Mouse (Mus musculus): ENCODE data around the gene Pi16. TPM values are rescaled to one million over a fixed set of nuclear protein-coding genes. Genes with fewer than 3 reads are reported as not detected.
"Not testable (repeated sequence)": the region's sequence is repeated elsewhere in the genome, so short reads cannot be mapped to it uniquely, and the experiment has no call there.

Gene Pi16
- polyA plus RNA-seq (2014; fragmentation: Nextera tagmentation; extraction: Ambion mirVana) = 0.84 and 0.85 TPM in 2 replicates

- H3K9me3 ChIP-seq (ENCODE audit: control insufficient read depth, low read length); H3K4me2 ChIP-seq (replicated peaks); H3K9ac ChIP-seq; H3K36me3 ChIP-seq (replicated peaks; ENCODE audit: control insufficient read depth, insufficient read depth); H3K27ac ChIP-seq; ATAC-seq (ENCODE audit: low FRiP score); H3K4me1 ChIP-seq (replicated peaks; ENCODE audit: control insufficient read depth, insufficient read depth, low read length); H3K4me3 ChIP-seq (replicated peaks; ENCODE audit: low read length); DNase-seq (ENCODE audit: low spot score): not testable (repeated sequence)
- 87% methylated on average over 3 of the region's 3 CpGs for WGBS
- H3K27me3 ChIP-seq (ENCODE audit: control insufficient read depth, insufficient read depth, low read length) = peaks cover 21% of the 10 kb centered on the region
Observed at GRCm38 (mm10) chr17:29317380-29317779, at the start of gene Pi16. Gene Pi16 (plus strand): TSS chr17:29317680.

GRCm38 (mm10) chr17:29267931-29268681 is 49.4 kb upstream of the Pi16 start:
- peak overlapping the region; percentile 80 for H3K9ac ChIP-seq

GRCm38 (mm10) chr17:29268682-29269348 is 48.7 kb upstream of the Pi16 start, which contains the start of gene BC004004:
Gene BC004004 (plus strand): TSS chr17:29268788.
- Histone ChIP-seq H3K27me3 (ENCODE audit: control insufficient read depth, insufficient read depth, low read length) (no peaks in the 10 kb centered on the region), H3K9me3 (ENCODE audit: control insufficient read depth, low read length) (no peaks in the 10 kb centered on the region), H3K4me3 (replicated peaks; ENCODE audit: low read length) (peak within 1 kb of the TSS; percentile 63), H3K4me2 (replicated peaks) (peak within 1 kb of the TSS; percentile 57), H3K27ac (peak within 1 kb of the TSS; percentile 82), H3K4me1 (replicated peaks; ENCODE audit: control insufficient read depth, insufficient read depth, low read length) (peaks cover 9% of the 10 kb centered on the region), H3K36me3 (replicated peaks; ENCODE audit: control insufficient read depth, insufficient read depth) (no peaks in the 10 kb centered on the region), H3K9ac (peak within 1 kb of the TSS; percentile 80)
- peak; percentile 91 for ATAC-seq (ENCODE audit: low FRiP score)
- DNase-seq (ENCODE audit: low spot score) = peak; percentile 97
- WGBS = under 1% methylated on average over 63 of the region's 63 CpGs

More at GRCm38 (mm10) chr17:29267931-29268681, 49.4 kb upstream of the Pi16 start:
- 59% methylated on average over 6 of the region's 6 CpGs for WGBS
- Histone ChIP-seq H3K9me3 (ENCODE audit: control insufficient read depth, low read length) (no peaks in the 10 kb centered on the region), H3K4me1 (replicated peaks; ENCODE audit: control insufficient read depth, insufficient read depth, low read length) (peaks cover 12% of the 10 kb centered on the region), H3K4me2 (replicated peaks) (peak overlapping the region; percentile 57), H3K36me3 (replicated peaks; ENCODE audit: control insufficient read depth, insufficient read depth) (no peaks in the 10 kb centered on the region), H3K27ac (peak overlapping the region; percentile 82), H3K27me3 (ENCODE audit: control insufficient read depth, insufficient read depth, low read length) (no peaks in the 10 kb centered on the region), H3K4me3 (replicated peaks; ENCODE audit: low read length) (peak overlapping the region; percentile 63)
- ATAC-seq (ENCODE audit: low FRiP score) = peak; percentile 4; the same call in 1 of the 2 replicates
- DNase-seq (ENCODE audit: low spot score) = no peak

- Histone ChIP-seq H3K9me3 (ENCODE audit: control insufficient read depth, low read length) (no peaks in the 10 kb centered on the region), H3K4me2 (replicated peaks) (peak overlapping the region; percentile 57), H3K4me1 (replicated peaks; ENCODE audit: control insufficient read depth, insufficient read depth, low read length) (peaks cover 9% of the 10 kb centered on the region), H3K27me3 (ENCODE audit: control insufficient read depth, insufficient read depth, low read length) (no peaks in the 10 kb centered on the region), H3K9ac (peak overlapping the region; percentile 80), H3K4me3 (replicated peaks; ENCODE audit: low read length) (peak overlapping the region; percentile 63), H3K36me3 (replicated peaks; ENCODE audit: control insufficient read depth, insufficient read depth) (no peaks in the 10 kb centered on the region), H3K27ac (peak overlapping the region; percentile 82)
- DNase-seq (ENCODE audit: low spot score) = no peak
- WGBS = 18% methylated on average over 10 of the region's 10 CpGs
- ATAC-seq (ENCODE audit: low FRiP score) = no peak
Observed at GRCm38 (mm10) chr17:29269349-29269706, 48.2 kb upstream of the Pi16 start.

- ATAC-seq (ENCODE audit: low FRiP score) (no peak), DNase-seq (ENCODE audit: low spot score) (no peak)
- 97% methylated on average over 9 of the region's 9 CpGs for WGBS
- no peak overlapping the region for H3K4me3 ChIP-seq (replicated peaks; ENCODE audit: low read length)
- H3K4me2 ChIP-seq (replicated peaks) = peak overlapping the region; percentile 57
- H3K4me1 ChIP-seq (replicated peaks; ENCODE audit: control insufficient read depth, insufficient read depth, low read length) = peaks cover 9% of the 10 kb centered on the region
- H3K36me3 ChIP-seq (replicated peaks; ENCODE audit: control insufficient read depth, insufficient read depth) = no peaks in the 10 kb centered on the region
- no peaks in the 10 kb centered on the region for H3K27me3 ChIP-seq (ENCODE audit: control insufficient read depth, insufficient read depth, low read length)
- H3K27ac ChIP-seq = no peak overlapping the region
- peak overlapping the region; percentile 80; the same call in 1 of the 2 replicates for H3K9ac ChIP-seq
- H3K9me3 ChIP-seq (ENCODE audit: control insufficient read depth, low read length) = no peaks in the 10 kb centered on the region
Observed at GRCm38 (mm10) chr17:29270148-29270698, 47.3 kb upstream of the Pi16 start.

GRCm38 (mm10) chr17:29273156-29273555 is 44.3 kb upstream of the Pi16 start:
- H3K36me3 ChIP-seq (replicated peaks; ENCODE audit: control insufficient read depth, insufficient read depth) = no peaks in the 10 kb centered on the region
- H3K9ac ChIP-seq = no peak overlapping the region
- no peak overlapping the region for H3K4me3 ChIP-seq (replicated peaks; ENCODE audit: low read length)
- no peak for DNase-seq (ENCODE audit: low spot score)
- H3K27me3 ChIP-seq (ENCODE audit: control insufficient read depth, insufficient read depth, low read length) = no peaks in the 10 kb centered on the region
- no peak for ATAC-seq (ENCODE audit: low FRiP score)
- peaks cover 9% of the 10 kb centered on the region for H3K4me1 ChIP-seq (replicated peaks; ENCODE audit: control insufficient read depth, insufficient read depth, low read length)
- H3K9me3 ChIP-seq (ENCODE audit: control insufficient read depth, low read length) = no peaks in the 10 kb centered on the region
- H3K4me2 ChIP-seq (replicated peaks) = no peak overlapping the region
- 84% methylated on average over 7 of the region's 7 CpGs for WGBS
- no peak overlapping the region for H3K27ac ChIP-seq

- H3K27ac ChIP-seq = no peak overlapping the region
- 86% methylated on average over 11 of the region's 11 CpGs for WGBS
Observed at GRCm38 (mm10) chr17:29273889-29274288, 43.6 kb upstream of the Pi16 start.

GRCm38 (mm10) chr17:29280422-29280821 is 37.1 kb upstream of the Pi16 start:
- peaks cover 4% of the 10 kb centered on the region; the same call in 1 of the 2 replicates for H3K4me1 ChIP-seq (replicated peaks; ENCODE audit: control insufficient read depth, insufficient read depth, low read length)
- no peak overlapping the region for H3K4me2 ChIP-seq (replicated peaks)
- DNase-seq (ENCODE audit: low spot score) = no peak
- no peak overlapping the region for H3K4me3 ChIP-seq (replicated peaks; ENCODE audit: low read length)
- no peak for ATAC-seq (ENCODE audit: low FRiP score)
- H3K9me3 ChIP-seq (ENCODE audit: control insufficient read depth, low read length) = no peaks in the 10 kb centered on the region
- H3K36me3 ChIP-seq (replicated peaks; ENCODE audit: control insufficient read depth, insufficient read depth) = peaks cover 31% of the 10 kb centered on the region
- no peak overlapping the region for H3K27ac ChIP-seq
- H3K27me3 ChIP-seq (ENCODE audit: control insufficient read depth, insufficient read depth, low read length) = no peaks in the 10 kb centered on the region
- 94% methylated on average over 5 of the region's 5 CpGs for WGBS
- H3K9ac ChIP-seq = no peak overlapping the region

More at GRCm38 (mm10) chr17:29273889-29274288, 43.6 kb upstream of the Pi16 start:
- H3K9ac ChIP-seq = no peak overlapping the region
- H3K36me3 ChIP-seq (replicated peaks; ENCODE audit: control insufficient read depth, insufficient read depth) = 0 out of 2 replicates have a peak, but pooled peaks cover 1% of the 10 kb centered on the region
- H3K9me3 ChIP-seq (ENCODE audit: control insufficient read depth, low read length) = no peaks in the 10 kb centered on the region
- DNase-seq (ENCODE audit: low spot score) (no peak), ATAC-seq (ENCODE audit: low FRiP score) (no peak)
- H3K4me1 ChIP-seq (replicated peaks; ENCODE audit: control insufficient read depth, insufficient read depth, low read length) = peaks cover 9% of the 10 kb centered on the region
- H3K27me3 ChIP-seq (ENCODE audit: control insufficient read depth, insufficient read depth, low read length) = no peaks in the 10 kb centered on the region
- no peak overlapping the region for H3K4me2 ChIP-seq (replicated peaks)
- no peak overlapping the region for H3K4me3 ChIP-seq (replicated peaks; ENCODE audit: low read length)

- ATAC-seq (ENCODE audit: low FRiP score) (no peak), DNase-seq (ENCODE audit: low spot score) (no peak)
- H3K27ac ChIP-seq = peak overlapping the region; percentile 21; the same call in 1 of the 2 replicates
- H3K27me3 ChIP-seq (ENCODE audit: control insufficient read depth, insufficient read depth, low read length) = no peaks in the 10 kb centered on the region
- H3K4me1 ChIP-seq (replicated peaks; ENCODE audit: control insufficient read depth, insufficient read depth, low read length) = peaks cover 4% of the 10 kb centered on the region; the same call in 1 of the 2 replicates
- H3K4me3 ChIP-seq (replicated peaks; ENCODE audit: low read length) = no peak overlapping the region
- H3K4me2 ChIP-seq (replicated peaks) = no peak overlapping the region
- H3K36me3 ChIP-seq (replicated peaks; ENCODE audit: control insufficient read depth, insufficient read depth) = peaks cover 31% of the 10 kb centered on the region
- H3K9me3 ChIP-seq (ENCODE audit: control insufficient read depth, low read length) = no peaks in the 10 kb centered on the region
- no peak overlapping the region for H3K9ac ChIP-seq
- WGBS = 90% methylated on average over 5 of the region's 5 CpGs
Observed at GRCm38 (mm10) chr17:29281541-29281940, 35.9 kb upstream of the Pi16 start.
